Mouse (Mus musculus): Measurements from ENCODE around the gene Rin2. TPM values are rescaled to one million over a fixed set of nuclear protein-coding genes. Genes with fewer than 3 reads are reported as not detected.

Gene Rin2
- total RNA-seq, 2 experiments from 2014 or later, result 24.9 to 26.4 TPM

DNA sequence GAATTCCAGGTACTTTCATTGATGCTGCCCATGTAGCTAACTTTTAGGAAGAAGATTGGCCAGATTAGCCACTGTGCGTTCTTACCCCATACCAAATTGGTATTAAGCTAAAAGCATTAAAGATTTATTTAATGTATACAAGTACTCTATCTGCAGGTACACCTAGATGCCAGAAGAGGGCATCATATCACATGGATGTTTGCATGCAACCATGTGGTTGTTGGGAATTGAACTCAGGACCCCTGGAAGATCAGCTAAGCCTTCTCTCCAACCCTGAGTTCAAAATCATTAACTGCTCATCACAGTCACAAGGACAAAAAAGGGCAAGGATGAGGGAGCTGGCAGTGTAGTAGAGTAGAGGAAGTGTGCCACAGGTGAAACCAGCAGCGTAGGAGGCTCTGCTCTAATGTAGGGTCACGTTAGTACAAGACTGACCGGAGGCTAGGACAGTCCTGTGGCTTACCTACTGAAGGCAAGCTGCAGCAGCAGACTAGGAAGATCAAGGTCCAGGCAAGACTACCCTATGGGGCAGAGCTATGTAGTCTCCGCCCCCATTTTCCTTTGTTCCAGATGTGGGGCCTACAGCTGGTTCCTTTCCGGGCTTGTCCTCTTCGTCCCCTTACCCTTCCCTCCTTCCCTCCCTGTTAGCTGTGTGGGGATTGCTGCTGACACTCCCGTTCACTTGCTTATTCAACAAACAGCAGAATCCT lies 246.1 kb downstream of the Rin2 start:
- DNase-seq (ENCODE audit: low spot score in 2 of 2), result no peak
- intact Hi-C loops (cut with DNase I), result no loop called here

DNA sequence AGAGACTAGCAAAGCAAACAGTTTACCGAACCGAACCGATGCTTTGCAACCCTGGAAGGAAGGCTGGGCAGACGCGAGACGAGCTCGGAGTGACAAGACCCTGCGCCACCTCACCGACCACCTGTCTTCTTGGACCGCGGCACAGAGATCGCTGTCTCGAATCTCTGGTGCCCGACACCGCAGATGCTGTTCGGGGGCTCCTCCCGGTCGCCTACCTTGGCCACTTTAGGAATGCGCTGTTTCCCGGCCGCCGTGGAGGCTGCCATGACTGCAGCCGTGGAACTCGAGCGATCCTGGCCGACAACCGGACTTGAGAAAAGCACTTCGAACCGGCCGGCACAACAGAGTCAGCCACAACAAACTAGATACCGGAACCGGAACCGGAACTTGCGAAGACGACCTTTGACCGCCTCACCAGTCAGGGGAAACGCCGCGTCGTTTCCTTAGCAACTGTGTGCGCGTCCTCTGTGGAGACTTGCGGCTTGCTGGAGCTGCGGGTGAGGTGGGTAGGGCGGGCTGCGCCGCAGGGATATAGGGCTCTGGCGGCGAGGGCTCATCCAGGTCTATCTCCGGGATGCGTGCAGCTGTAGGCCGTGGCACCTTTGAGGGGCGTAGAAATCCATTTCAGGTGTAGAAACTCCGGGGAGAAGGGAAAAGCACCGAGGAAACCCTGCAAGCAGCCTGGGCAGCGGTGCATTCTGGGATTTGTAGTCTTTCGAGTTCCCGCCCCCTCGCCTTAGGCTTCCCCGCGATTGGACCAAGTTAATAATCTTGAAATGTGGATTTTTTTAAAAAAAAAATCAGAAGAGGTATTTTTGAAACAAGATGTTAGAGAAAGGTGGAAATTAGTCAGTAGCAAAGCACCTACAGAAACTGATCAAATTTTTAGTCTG lies 259.6 kb downstream of the Rin2 start, which contains the start of the genes Cfap61 and Crnkl1:
Gene Cfap61, plus strand, starts transcription at position 446 of the 893 bp plus-strand sequence.
Gene Crnkl1, minus strand, starts transcription at position 676 of the 893 bp plus-strand sequence.
- intact Hi-C loops (cut with DNase I), result no loop called here
- DNase-seq (ENCODE audit: low spot score in 2 of 2), result peak; percentile 94 to 96

DNA sequence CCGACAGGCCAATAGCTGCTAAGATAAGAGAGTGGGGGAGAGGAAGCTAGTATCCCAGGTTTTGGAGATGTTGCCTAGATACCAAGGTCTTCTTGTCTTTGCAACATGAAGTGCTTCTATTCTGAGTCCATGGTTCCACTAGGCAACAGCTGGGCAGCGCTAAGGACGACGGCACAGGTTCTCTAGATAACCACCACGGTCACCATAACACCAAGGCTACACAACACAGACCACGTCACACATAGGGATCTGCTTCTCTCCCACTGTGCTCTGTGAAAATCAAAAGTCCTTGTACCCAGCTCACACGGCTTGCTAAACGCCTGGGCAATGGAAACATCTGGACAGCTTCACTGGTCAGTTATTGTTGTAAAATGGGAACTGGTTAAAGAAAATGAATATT lies 262.0 kb downstream of the Rin2 start:
- intact Hi-C loops (cut with DNase I), result no loop called here
- DNase-seq (ENCODE audit: low spot score in 2 of 2), result no peak

Small RNA genes lying within 50 kb of the gene (microRNA-seq; reads per million reads assigned to microRNA genes)
- gene Gm25026, result not detected

Other genes starting within 250 kb of the Rin2 start
- gene Naa20, start 226.9 kb downstream of the Rin2 start, total RNA-seq (2021), result 10 to 100 TPM; 67.9 to 71.5 TPM

Measured in left cerebral cortex, postnatal 36 days (tissue).